Mouse (Mus musculus): ENCODE results near the gene Gm13289.
A peak's percentile ranks its signal among the peaks of the same experiment; 100 is the strongest.
"Not testable (repeated sequence)": the region's sequence is repeated elsewhere in the genome, so short reads cannot be mapped to it uniquely, and the experiment has no call there.

Gene Gm13289

GRCm38 (mm10) chr4:88776622-88777021, at the start of gene Gm13289:
Gene Gm13289 (plus strand): TSS chr4:88776922.
- DNase-seq (ENCODE audit: low spot score in 2 of 2): not testable (repeated sequence)

DNA sequence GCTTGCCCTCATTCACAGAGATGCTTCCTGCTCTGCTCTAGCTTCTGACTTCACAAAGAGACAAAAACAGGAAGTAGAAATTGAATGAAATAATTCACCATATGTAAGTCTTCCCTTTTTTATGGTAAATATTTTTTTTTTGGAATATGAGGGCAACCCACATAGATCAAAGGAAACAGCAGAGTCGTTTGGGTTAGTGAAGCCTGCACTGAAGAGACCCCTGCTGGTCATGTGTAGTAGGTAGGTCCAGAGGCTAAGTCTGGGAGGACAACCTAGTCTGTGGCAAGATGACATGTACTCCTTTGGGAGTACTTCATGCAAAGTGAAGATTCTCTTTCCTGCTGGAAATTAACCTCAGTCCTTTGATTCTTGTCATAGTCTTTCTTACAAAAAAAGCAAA, 49.4 kb upstream of the Gm13289 start:
- no peak for DNase-seq (ENCODE audit: low spot score in 2 of 2)

DNA sequence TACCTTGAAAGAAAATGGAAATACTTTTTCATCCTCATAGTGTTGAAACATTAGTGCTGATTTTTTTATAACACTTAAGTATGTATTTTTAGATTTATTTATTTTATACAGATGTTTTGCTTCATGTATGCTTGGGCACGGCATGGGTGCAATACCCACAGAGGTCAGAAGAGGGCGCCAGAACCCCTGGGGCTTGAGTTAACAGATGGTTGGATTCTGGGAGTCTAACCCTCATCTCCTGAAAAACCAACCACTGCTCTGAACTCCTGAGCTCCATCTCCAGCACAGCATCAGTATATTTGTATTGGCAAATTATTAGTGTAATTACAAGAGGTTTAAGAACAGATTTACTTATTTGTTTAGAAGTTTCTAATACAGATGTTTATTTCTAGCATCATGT, 38.2 kb upstream of the Gm13289 start:
- DNase-seq (ENCODE audit: low spot score in 2 of 2): peak in 1 of 2 experiments; percentile 62

DNA sequence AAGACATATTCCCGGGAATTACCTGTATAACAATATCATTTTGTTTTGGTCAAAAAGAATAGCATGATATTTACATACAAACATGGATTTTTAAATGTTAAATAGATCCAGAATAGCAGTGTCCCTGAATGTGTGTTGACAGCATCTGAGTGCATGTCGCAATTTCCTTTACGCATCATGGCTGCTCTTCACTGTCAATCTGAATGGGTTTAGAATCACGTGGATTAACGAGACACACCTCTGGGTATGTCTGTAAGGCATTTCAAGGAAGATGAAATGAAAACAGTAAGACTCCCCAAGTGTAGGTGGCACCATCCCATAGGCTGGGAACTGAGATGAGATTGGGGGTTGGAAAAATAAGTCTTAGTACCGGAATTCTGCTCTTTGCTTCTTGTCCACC, 37.7 kb upstream of the Gm13289 start:
- no peak for DNase-seq (ENCODE audit: low spot score in 2 of 2)

DNA sequence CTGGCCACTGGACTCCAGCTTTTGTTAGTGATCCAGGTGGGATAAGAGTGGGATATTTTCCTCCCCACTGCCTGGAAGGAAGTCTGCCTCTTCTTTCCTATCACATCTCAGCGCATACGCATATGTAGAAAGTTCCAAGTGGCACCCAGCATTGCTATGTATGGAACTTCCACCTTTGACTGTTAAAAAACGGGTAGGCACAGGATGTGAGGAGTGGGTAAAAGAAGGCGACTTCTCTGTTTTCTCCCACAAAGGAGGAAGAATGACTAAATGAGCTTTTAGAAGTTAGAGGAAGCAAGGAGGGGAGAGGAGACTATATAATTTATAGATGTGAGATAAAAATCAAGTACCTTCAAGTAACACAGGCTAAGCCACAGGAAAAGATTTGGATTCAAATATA, 35.3 kb upstream of the Gm13289 start:
- no peak for DNase-seq (ENCODE audit: low spot score in 2 of 2)

DNA sequence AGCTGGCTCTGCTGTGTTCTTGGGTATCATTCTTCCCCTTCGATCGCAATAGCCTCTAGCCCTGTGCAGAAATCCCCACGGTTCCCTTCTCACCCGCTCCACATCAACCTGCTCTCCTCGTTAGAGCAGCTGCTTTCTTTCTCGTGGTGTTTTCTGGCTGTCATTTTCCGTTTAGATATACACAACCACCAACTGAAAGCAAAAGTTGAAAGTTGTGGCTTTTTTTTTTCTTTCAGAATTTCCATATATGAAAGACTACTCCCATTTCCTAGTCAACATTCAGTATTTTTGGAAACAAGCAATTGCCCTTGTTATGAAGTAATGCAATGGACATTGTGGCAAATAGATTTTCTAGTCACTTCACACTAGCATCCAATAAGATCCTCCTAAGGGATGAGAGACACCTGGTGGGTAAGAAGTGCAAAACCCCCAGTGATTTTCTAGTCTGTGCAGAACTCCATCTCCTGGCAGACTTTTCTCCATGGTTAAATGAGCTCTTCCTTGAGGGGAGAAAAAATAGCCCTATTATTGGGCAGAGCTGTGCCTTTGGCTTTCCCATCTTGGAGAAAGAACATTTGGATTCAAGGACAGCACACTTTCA, 33.9 kb upstream of the Gm13289 start:
- DNase-seq (ENCODE audit: low spot score in 2 of 2): no peak

DNA sequence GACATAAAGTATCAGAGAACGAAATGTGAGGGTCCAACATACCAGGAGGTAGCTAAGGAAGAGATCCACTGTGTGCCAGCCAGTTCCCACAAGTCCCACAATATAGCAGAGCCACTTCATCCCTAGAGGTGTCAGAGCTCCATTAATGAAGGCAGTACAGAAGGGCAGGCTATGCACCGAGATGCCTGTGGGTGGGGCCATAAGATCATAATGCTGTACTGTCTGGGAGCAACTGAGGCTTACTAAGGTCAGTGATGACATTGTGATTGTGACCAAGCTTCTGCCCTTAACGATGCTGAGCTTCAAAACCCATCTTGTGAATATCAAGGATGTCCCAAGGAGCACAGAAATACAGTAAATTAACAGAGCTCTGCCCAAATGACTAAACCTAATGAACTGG, 32.5 kb upstream of the Gm13289 start:
- no peak for DNase-seq (ENCODE audit: low spot score in 2 of 2)

GRCm38 (mm10) chr4:88749926-88750325, 26.8 kb upstream of the Gm13289 start:
- DNase-seq (ENCODE audit: low spot score in 2 of 2): no peak

DNA sequence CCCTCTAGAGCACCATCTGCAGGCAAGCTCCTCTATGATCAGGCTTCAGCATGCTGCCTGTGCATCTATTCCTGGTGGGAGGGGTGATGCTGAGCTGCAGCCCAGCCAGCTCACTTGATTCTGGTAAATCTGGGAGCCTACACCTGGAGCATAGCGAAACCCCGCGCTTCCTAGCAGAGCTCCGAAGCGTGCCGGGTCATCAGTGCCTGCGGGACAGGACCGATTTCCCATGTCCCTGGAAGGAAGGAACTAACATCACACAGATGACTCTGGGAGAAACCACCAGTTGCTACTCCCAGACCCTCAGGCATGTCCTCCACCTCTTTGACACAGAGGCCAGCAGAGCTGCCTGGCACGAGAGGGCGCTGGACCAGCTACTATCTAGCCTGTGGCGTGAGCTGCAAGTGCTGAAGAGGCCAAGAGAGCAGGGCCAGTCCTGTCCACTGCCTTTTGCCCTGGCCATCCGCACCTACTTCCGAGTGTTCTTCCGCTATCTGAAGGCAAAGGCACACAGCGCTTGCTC, 21.8 kb upstream of the Gm13289 start, which contains the start of gene Gm13271:
TSS of gene Gm13271 (plus strand) at position 51 of the 523 bp plus-strand sequence.
- DNase-seq (ENCODE audit: low spot score in 2 of 2): peak; percentile 72 to 76

GRCm38 (mm10) chr4:88756581-88757513, 19.9 kb upstream of the Gm13289 start:
- DNase-seq (ENCODE audit: low spot score in 2 of 2): not testable (repeated sequence)

- DNase-seq (ENCODE audit: low spot score in 2 of 2): peak; percentile 87 to 96
These were observed 19.1 kb upstream of the Gm13289 start for GRCm38 (mm10) chr4:88757628-88758031.

- peak in 1 of 2 experiments; percentile 21 for DNase-seq (ENCODE audit: low spot score in 2 of 2)
These were observed 18.0 kb upstream of the Gm13289 start for GRCm38 (mm10) chr4:88758751-88759150.

DNA sequence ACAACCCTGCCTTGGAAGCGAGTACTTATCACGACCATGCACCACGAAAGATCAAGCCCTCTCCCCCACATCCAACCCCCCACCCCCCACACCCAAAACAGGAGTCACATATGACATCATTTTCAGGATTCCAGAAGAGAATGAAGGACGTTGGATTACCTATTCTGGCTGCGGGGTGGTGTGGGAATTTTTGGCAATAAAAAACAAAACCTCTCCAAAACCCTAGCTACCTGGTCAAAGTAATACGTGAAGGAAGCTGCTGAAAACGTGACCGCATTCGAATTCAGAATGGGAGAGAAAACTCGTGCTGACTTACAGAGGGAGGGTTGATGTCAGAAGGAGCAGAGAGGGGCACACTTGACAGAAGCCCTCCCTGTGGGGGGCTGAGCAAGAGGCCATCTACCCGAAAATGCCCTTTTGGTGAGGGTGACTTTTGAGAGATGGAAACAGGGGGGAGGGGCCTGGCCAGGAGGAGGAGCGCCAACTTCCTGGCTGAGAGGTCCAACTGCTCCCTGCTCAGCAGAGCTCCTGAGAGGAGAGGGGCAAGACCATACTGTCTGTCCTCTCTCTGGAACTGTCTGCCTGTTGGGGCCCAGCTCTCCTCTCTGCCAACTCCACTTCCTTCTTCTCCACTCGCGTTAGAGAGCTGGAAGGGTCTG, 17.0 kb upstream of the Gm13289 start, which contains the start of gene Gm13283:
TSS of gene Gm13283 (plus strand) at position 510 of the 659 bp plus-strand sequence.
- peak in 1 of 2 experiments; percentile 57 for DNase-seq (ENCODE audit: low spot score in 2 of 2)

DNA sequence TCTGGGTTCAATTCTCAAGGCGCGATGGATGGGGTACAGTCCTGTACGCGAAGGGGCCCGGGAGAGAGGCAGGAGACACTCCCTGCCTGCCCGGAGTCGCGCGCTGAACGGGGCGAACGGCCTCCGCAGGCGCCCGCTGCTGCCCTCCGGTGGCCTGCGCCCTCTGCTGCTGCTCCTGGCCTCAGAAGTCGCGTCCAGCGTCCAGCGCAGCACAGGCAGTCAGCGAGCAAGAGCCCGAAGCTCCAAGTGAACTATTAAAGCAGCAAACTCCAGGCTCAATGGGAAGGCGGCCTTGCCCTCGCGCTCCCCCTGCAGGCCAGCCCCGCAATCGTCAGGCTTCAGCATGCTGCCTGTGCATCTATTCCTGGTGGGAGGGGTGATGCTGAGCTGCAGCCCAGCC, 16.3 kb upstream of the Gm13289 start:
- DNase-seq (ENCODE audit: low spot score in 2 of 2): peak in 1 of 2 experiments; percentile 59

GRCm38 (mm10) chr4:88761776-88762175, 14.9 kb upstream of the Gm13289 start:
- peak; percentile 64 to 71 for DNase-seq (ENCODE audit: low spot score in 2 of 2)

DNA sequence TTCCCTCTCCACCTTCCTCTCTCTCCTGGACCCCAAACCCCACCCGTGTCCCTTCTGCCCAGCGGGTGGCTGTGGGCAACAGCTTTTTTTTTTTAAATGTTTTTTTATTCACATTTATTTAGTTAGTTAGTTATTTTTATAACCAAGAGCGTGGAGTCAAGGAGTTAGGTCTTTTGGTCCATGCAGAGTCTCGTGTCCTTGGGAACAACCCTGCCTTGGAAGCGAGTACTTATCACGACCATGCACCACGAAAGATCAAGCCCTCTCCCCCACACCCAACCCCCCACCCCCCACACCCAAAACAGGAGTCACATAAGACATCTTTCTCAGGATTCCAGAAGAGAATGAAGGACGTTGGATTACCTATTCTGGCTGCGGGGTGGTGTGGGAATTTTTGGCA, 14.4 kb upstream of the Gm13289 start:
- DNase-seq (ENCODE audit: low spot score in 2 of 2): not testable (repeated sequence)

- peak in 1 of 2 experiments; percentile 26 for DNase-seq (ENCODE audit: low spot score in 2 of 2)
These were observed 13.2 kb upstream of the Gm13289 start for GRCm38 (mm10) chr4:88763384-88764018.

DNA sequence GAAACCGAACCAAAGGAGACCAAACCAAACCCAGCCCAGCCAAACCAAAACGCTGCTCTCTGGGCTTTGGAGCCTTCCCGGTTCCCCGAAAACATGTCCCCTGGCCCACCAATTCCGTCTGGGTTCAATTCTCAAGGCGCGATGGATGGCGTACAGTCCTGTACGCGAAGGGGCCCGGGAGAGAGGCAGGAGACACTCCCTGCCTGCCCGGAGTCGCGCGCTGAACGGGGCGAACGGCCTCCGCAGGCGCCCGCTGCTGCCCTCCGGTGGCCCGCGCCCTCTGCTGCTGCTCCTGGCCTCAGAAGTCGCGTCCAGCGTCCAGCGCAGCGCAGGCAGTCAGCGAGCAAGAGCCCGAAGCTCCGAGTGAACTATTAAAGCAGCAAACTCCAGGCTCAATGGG, 3.2 kb upstream of the Gm13289 start, which contains the start of gene Gm13290:
TSS of gene Gm13290 (plus strand) at position 301 of the 400 bp plus-strand sequence.
- not testable (repeated sequence) for DNase-seq (ENCODE audit: low spot score in 2 of 2)

DNA sequence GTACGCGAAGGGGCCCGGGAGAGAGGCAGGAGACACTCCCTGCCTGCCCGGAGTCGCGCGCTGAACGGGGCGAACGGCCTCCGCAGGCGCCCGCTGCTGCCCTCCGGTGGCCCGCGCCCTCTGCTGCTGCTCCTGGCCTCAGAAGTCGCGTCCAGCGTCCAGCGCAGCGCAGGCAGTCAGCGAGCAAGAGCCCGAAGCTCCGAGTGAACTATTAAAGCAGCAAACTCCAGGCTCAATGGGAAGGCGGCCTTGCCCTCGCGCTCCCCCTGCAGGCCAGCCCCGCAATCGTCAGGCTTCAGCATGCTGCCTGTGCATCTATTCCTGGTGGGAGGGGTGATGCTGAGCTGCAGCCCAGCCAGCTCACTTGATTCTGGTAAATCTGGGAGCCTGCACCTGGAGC, 2.8 kb downstream of the Gm13289 start, which contains the start of gene Gm13272:
TSS of gene Gm13272 (plus strand) at position 301 of the 400 bp plus-strand sequence.
- DNase-seq (ENCODE audit: low spot score in 2 of 2): not testable (repeated sequence)

- DNase-seq (ENCODE audit: low spot score in 2 of 2): not testable (repeated sequence)
These were observed 3.6 kb downstream of the Gm13289 start for GRCm38 (mm10) chr4:88780320-88780719.

GRCm38 (mm10) chr4:88781831-88782230, 5.1 kb downstream of the Gm13289 start, which contains the start of gene Ifnz:
Gene Ifnz (plus strand): TSS chr4:88782131.
- DNase-seq (ENCODE audit: low spot score in 2 of 2): not testable (repeated sequence)
